Mouse (Mus musculus): ENCODE results near the gene Dag1.

DNA sequence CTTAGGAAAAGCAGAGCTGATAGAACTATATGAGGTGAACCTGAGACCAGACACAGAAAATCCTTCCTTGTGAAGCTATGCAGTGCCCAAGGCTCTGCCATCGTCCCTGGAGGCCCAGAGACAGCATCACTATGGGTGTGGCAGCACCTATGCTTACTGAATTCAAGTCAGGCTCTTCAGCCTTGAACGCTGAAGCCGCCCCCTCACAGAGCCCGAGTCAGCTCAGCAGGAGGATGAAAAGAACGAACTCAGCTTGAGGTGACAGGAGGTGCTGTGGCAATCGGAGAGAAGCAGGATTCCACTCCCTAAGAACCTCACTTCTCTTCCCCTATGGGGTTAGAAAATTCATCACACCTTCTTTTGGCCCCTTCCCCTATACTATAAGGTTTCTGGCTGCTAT is 76.1 kb downstream of the Dag1 start:
- TF ChIP-seq POLR2A (IDR thresholded peaks at IDR 0.05; ENCODE audit: insufficient read depth, low read depth, low read length) (no peak), CTCF (IDR thresholded peaks at IDR 0.05) (no peak)
